Mouse (Mus musculus): ENCODE results near the gene Pcdh7. TPM values are rescaled to one million over a fixed set of nuclear protein-coding genes. Genes with fewer than 3 reads are reported as not detected.
"Not testable (repeated sequence)": the region's sequence is repeated elsewhere in the genome, so short reads cannot be mapped to it uniquely, and the experiment has no call there.

Gene Pcdh7
- polyA plus RNA-seq, 2 experiments: 12.5 to 13.7 TPM

GRCm38 (mm10) chr5:58117896-58118295 is 400.1 kb downstream of the Pcdh7 start:
- H3K4me2 ChIP-seq (replicated peaks; ENCODE audit: low read depth, low read length, severe bottlenecking): no peak overlapping the region
- no peak overlapping the region for H3K27ac ChIP-seq (replicated peaks; ENCODE audit: low read depth, low read length)
- H3K4me3 ChIP-seq (replicated peaks; ENCODE audit: low read length): no peak overlapping the region
- ATAC-seq (ENCODE audit: low FRiP score, low read depth): no peak
- H3K9me3 ChIP-seq (ENCODE audit: control insufficient read depth, low read length): no peaks in the 10 kb centered on the region
- no peaks in the 10 kb centered on the region for H3K4me1 ChIP-seq (ENCODE audit: control insufficient read depth, insufficient read depth, low read length)
- WGBS: 31% methylated on average over 3 of the region's 3 CpGs
- no peak for TF ChIP-seq POLR2A (IDR thresholded peaks at IDR 0.05; ENCODE audit: borderline replicate concordance, extremely low read depth, insufficient read depth, insufficient read length)
- H3K9ac ChIP-seq (ENCODE audit: low read depth, low read length, severe bottlenecking): no peak overlapping the region
- DNase-seq (ENCODE audit: low spot score): no peak
- H3K27me3 ChIP-seq (ENCODE audit: control insufficient read depth, insufficient read depth, low read length): no peaks in the 10 kb centered on the region
- no peaks in the 10 kb centered on the region for H3K36me3 ChIP-seq (ENCODE audit: control insufficient read depth, insufficient read depth, low read length)

GRCm38 (mm10) chr5:58118930-58119611 is 401.3 kb downstream of the Pcdh7 start:
- 26% methylated on average over 3 of the region's 3 CpGs for WGBS
- Histone ChIP-seq H3K4me3 (replicated peaks; ENCODE audit: low read length) (no peak overlapping the region), H3K4me1 (ENCODE audit: control insufficient read depth, insufficient read depth, low read length) (no peaks in the 10 kb centered on the region), H3K4me2 (replicated peaks; ENCODE audit: low read depth, low read length, severe bottlenecking) (no peak overlapping the region), H3K9ac (ENCODE audit: low read depth, low read length, severe bottlenecking) (no peak overlapping the region), H3K36me3 (ENCODE audit: control insufficient read depth, insufficient read depth, low read length) (no peaks in the 10 kb centered on the region), H3K27ac (replicated peaks; ENCODE audit: low read depth, low read length) (no peak overlapping the region), H3K9me3 (ENCODE audit: control insufficient read depth, low read length) (no peaks in the 10 kb centered on the region), H3K27me3 (ENCODE audit: control insufficient read depth, insufficient read depth, low read length) (no peaks in the 10 kb centered on the region)
- no peak for DNase-seq (ENCODE audit: low spot score)
- ATAC-seq (ENCODE audit: low FRiP score, low read depth): no peak
- no peak for TF ChIP-seq POLR2A (IDR thresholded peaks at IDR 0.05; ENCODE audit: borderline replicate concordance, extremely low read depth, insufficient read depth, insufficient read length)

GRCm38 (mm10) chr5:58143897-58144296 is 426.1 kb downstream of the Pcdh7 start:
- no peak overlapping the region for H3K27ac ChIP-seq (replicated peaks; ENCODE audit: low read depth, low read length)
- no peak overlapping the region for H3K9ac ChIP-seq (ENCODE audit: low read depth, low read length, severe bottlenecking)
- DNase-seq (ENCODE audit: low spot score) (no peak), ATAC-seq (ENCODE audit: low FRiP score, low read depth) (no peak)
- WGBS: 42% methylated on average over 2 of the region's 2 CpGs
- no peaks in the 10 kb centered on the region for H3K9me3 ChIP-seq (ENCODE audit: control insufficient read depth, low read length)
- H3K4me1 ChIP-seq (ENCODE audit: control insufficient read depth, insufficient read depth, low read length): no peaks in the 10 kb centered on the region
- no peak overlapping the region for H3K4me2 ChIP-seq (replicated peaks; ENCODE audit: low read depth, low read length, severe bottlenecking)
- H3K4me3 ChIP-seq (replicated peaks; ENCODE audit: low read length): no peak overlapping the region
- H3K36me3 ChIP-seq (ENCODE audit: control insufficient read depth, insufficient read depth, low read length): no peaks in the 10 kb centered on the region
- no peaks in the 10 kb centered on the region for H3K27me3 ChIP-seq (ENCODE audit: control insufficient read depth, insufficient read depth, low read length)
- TF ChIP-seq POLR2A (IDR thresholded peaks at IDR 0.05; ENCODE audit: borderline replicate concordance, extremely low read depth, insufficient read depth, insufficient read length): no peak

DNA sequence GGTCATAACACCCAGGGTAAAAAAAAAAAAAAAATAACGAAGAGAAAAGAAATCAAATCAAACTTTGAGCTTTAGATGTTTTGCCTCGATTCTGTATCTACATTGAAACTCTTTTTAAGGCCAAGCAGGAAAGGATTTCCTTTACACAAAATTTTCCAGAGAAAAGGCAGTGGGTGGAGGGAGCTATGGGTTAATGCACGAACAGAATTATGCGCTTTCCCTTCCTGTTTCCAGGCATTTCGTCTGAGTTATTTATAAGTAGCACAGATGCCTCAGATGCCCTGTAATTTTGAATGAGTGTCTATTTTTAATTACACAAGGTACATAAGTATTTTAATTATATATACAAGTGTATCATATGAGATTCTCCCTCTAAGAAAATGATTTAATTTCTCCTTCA is 436.2 kb downstream of the Pcdh7 start:
- H3K27ac ChIP-seq (replicated peaks; ENCODE audit: low read depth, low read length): no peak overlapping the region
- 66% methylated on average over 5 of the region's 5 CpGs for WGBS
- TF ChIP-seq POLR2A (IDR thresholded peaks at IDR 0.05; ENCODE audit: borderline replicate concordance, extremely low read depth, insufficient read depth, insufficient read length): no peak

DNA sequence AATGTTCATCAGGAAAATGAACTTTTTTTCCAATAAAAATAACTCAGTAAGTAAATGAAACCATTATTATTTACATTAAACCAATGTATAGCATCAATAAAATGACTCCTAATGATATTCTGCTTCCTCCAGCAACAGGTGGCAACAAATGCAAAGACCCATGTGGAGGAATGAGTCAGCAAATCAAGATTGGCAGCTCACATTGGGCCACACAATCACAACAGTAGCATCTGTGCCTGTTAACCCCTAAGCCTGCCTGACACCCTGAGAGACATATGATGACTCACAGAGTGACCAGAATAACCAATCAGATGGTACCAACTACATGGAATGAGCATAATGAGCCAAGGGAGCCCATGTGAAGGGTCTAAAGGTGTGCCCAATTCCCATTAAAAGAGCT is 454.5 kb downstream of the Pcdh7 start:
- Histone ChIP-seq H3K4me1 (ENCODE audit: control insufficient read depth, insufficient read depth, low read length) (no peaks in the 10 kb centered on the region), H3K9me3 (ENCODE audit: control insufficient read depth, low read length) (no peaks in the 10 kb centered on the region), H3K36me3 (ENCODE audit: control insufficient read depth, insufficient read depth, low read length) (no peaks in the 10 kb centered on the region), H3K27me3 (ENCODE audit: control insufficient read depth, insufficient read depth, low read length) (no peaks in the 10 kb centered on the region), H3K4me2 (replicated peaks; ENCODE audit: low read depth, low read length, severe bottlenecking) (no peak overlapping the region), H3K4me3 (replicated peaks; ENCODE audit: low read length) (no peak overlapping the region), H3K9ac (ENCODE audit: low read depth, low read length, severe bottlenecking) (no peak overlapping the region), H3K27ac (replicated peaks; ENCODE audit: low read depth, low read length) (no peak overlapping the region)
- no peak for DNase-seq (ENCODE audit: low spot score)
- TF ChIP-seq POLR2A (IDR thresholded peaks at IDR 0.05; ENCODE audit: borderline replicate concordance, extremely low read depth, insufficient read depth, insufficient read length): no peak
- ATAC-seq (ENCODE audit: low FRiP score, low read depth): no peak

More for the DNA sequence above, 436.2 kb downstream of the Pcdh7 start:
- Histone ChIP-seq H3K36me3 (ENCODE audit: control insufficient read depth, insufficient read depth, low read length) (no peaks in the 10 kb centered on the region), H3K27me3 (ENCODE audit: control insufficient read depth, insufficient read depth, low read length) (no peaks in the 10 kb centered on the region), H3K9me3 (ENCODE audit: control insufficient read depth, low read length) (no peaks in the 10 kb centered on the region), H3K4me2 (replicated peaks; ENCODE audit: low read depth, low read length, severe bottlenecking) (no peak overlapping the region), H3K9ac (ENCODE audit: low read depth, low read length, severe bottlenecking) (no peak overlapping the region), H3K4me3 (replicated peaks; ENCODE audit: low read length) (no peak overlapping the region), H3K4me1 (ENCODE audit: control insufficient read depth, insufficient read depth, low read length) (no peaks in the 10 kb centered on the region)
- DNase-seq (ENCODE audit: low spot score) (no peak), ATAC-seq (ENCODE audit: low FRiP score, low read depth) (no peak)

DNA sequence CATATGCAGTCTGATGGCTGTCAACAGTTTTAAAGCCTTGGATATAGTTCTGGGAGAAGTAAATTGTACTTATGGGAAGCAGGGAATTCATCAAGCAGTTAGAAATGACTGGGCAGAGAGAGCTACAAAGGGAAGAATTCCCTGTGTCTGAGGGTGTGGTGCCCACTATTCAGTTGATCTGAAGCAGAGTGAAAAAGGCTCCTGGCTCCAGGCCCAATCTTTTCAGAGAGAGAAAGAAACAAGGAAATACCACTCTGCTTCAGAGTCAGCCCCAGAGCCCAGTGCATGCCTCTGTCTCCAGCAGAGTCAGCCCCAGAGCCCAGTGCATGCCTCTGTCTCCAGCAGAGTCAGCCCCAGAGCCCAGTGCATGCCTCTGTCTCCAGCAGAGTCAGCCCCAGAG is 456.6 kb downstream of the Pcdh7 start:
- H3K9me3 ChIP-seq (ENCODE audit: control insufficient read depth, low read length); H3K36me3 ChIP-seq (ENCODE audit: control insufficient read depth, insufficient read depth, low read length); H3K27ac ChIP-seq (replicated peaks; ENCODE audit: low read depth, low read length); H3K27me3 ChIP-seq (ENCODE audit: control insufficient read depth, insufficient read depth, low read length); H3K9ac ChIP-seq (ENCODE audit: low read depth, low read length, severe bottlenecking); H3K4me2 ChIP-seq (replicated peaks; ENCODE audit: low read depth, low read length, severe bottlenecking); H3K4me1 ChIP-seq (ENCODE audit: control insufficient read depth, insufficient read depth, low read length); H3K4me3 ChIP-seq (replicated peaks; ENCODE audit: low read length): not testable (repeated sequence)
- DNase-seq (ENCODE audit: low spot score) (peak; percentile 46), ATAC-seq (ENCODE audit: low FRiP score, low read depth) (peak; percentile 41; the same call in 1 of the 2 replicates)

Data from limb, embryonic 14.5 days (tissue).